ENCODE assay signal across 25 mouse cellular contexts in genomic region chr5:112686309-112687099, GRCm38 (mm10).
DNase-seq lines count a peak whose midpoint lies in the region; ATAC-seq lines count a peak whose summit lies in the region.
"Had no signal": no experiment of that assay in that cellular context is flagged by ENCODE, and none has a peak within 500 bp of the region (broad histone marks: within the 10 kb centered on the region; RNA-seq: fewer than 3 reads in every experiment).

No protein-coding gene starts in this region.

- no peaks in the 10 kb centered on the region for H3K27me3 ChIP-seq in forebrain, embryonic 11.5 days (ENCODE audit: control insufficient read depth, insufficient read depth, low read length)
- H3K27me3 ChIP-seq in forebrain, embryonic 14.5 days (replicated peaks; ENCODE audit: control insufficient read depth, insufficient read depth, low read length) = no peaks in the 10 kb centered on the region
- H3K27me3 ChIP-seq in neural tube, embryonic 13.5 days = no peaks in the 10 kb centered on the region; the same call in 1 of the 2 replicates
- H3K27me3 ChIP-seq in forebrain, embryonic 16.5 days (replicated peaks; ENCODE audit: control insufficient read depth, insufficient read depth, low read length) = no peaks in the 10 kb centered on the region
- H3K27me3 ChIP-seq in neural tube, embryonic 14.5 days (ENCODE audit: control insufficient read depth, insufficient read depth, low read length) = no peaks in the 10 kb centered on the region
- H3K27me3 ChIP-seq: embryonic facial prominence, embryonic 13.5 days; liver, embryonic 12.5 days; stomach, embryonic 15.5 days had no signal

- H3K9me3 ChIP-seq in forebrain, embryonic 11.5 days (ENCODE audit: control insufficient read depth, low read length) = no peaks in the 10 kb centered on the region
- no peaks in the 10 kb centered on the region for H3K9me3 ChIP-seq in forebrain, embryonic 14.5 days (replicated peaks; ENCODE audit: control insufficient read depth, low read length)
- H3K9me3 ChIP-seq in neural tube, embryonic 13.5 days = no peaks in the 10 kb centered on the region
- H3K9me3 ChIP-seq in forebrain, embryonic 16.5 days (ENCODE audit: control insufficient read depth, low read length) = no peaks in the 10 kb centered on the region
- H3K9me3 ChIP-seq in neural tube, embryonic 14.5 days (ENCODE audit: control insufficient read depth, low read length) = no peaks in the 10 kb centered on the region
- H3K9me3 ChIP-seq: embryonic facial prominence, embryonic 13.5 days; heart, embryonic 15.5 days; limb, embryonic 10.5 days; stomach, embryonic 15.5 days had no signal

- peak overlapping the region; percentile 43; the same call in 1 of the 2 replicates for H3K27ac ChIP-seq in forebrain, embryonic 11.5 days (ENCODE audit: low read depth, low read length)
- no peak overlapping the region for H3K27ac ChIP-seq in forebrain, embryonic 14.5 days (ENCODE audit: low read depth, low read length)
- H3K27ac ChIP-seq in neural tube, embryonic 13.5 days (replicated peaks) = peak overlapping the region; percentile 54; the same call in 1 of the 2 replicates
- H3K27ac ChIP-seq in forebrain, embryonic 16.5 days (ENCODE audit: low read length) = no peak overlapping the region
- H3K27ac ChIP-seq in neural tube, embryonic 14.5 days (ENCODE audit: low read depth, low read length) = no peak overlapping the region
- H3K27ac ChIP-seq: embryonic facial prominence, embryonic 13.5 days; heart, adult 2 months; heart, embryonic 15.5 days; left cerebral cortex, adult 2 months; limb, embryonic 10.5 days; liver, embryonic 12.5 days; stomach, embryonic 15.5 days had no signal

- ATAC-seq in forebrain, embryonic 11.5 days (replicated peaks; ENCODE audit: low FRiP score) = no peak
- no peak for ATAC-seq in forebrain, embryonic 14.5 days
- ATAC-seq in neural tube, embryonic 13.5 days (ENCODE audit: low read depth) = peak; percentile 62
- ATAC-seq in forebrain, embryonic 16.5 days = peak; percentile 26; the same call in 1 of the 2 replicates
- peak; percentile 69 for ATAC-seq in neural tube, embryonic 14.5 days (ENCODE audit: low read depth)
- ATAC-seq: CD4-positive, CD25-positive, alpha-beta regulatory T cell, adult 4 months; liver, embryonic 12.5 days had no signal

- H3K4me3 ChIP-seq in forebrain, embryonic 11.5 days (ENCODE audit: low read depth, low read length) = no peak overlapping the region
- no peak overlapping the region for H3K4me3 ChIP-seq in forebrain, embryonic 14.5 days (ENCODE audit: low read depth, low read length)
- no peak overlapping the region for H3K4me3 ChIP-seq in neural tube, embryonic 13.5 days
- no peak overlapping the region for H3K4me3 ChIP-seq in forebrain, embryonic 16.5 days (replicated peaks; ENCODE audit: low read length)
- H3K4me3 ChIP-seq in neural tube, embryonic 14.5 days (ENCODE audit: low read depth, low read length) = no peak overlapping the region
- H3K4me3 ChIP-seq: embryonic facial prominence, embryonic 13.5 days; heart, adult 2 months; heart, embryonic 15.5 days; left cerebral cortex, adult 2 months; limb, embryonic 10.5 days; liver, embryonic 12.5 days; stomach, embryonic 15.5 days had no signal

- no peak for DNase-seq in forebrain, embryonic 11.5 days (ENCODE audit: low spot score)
- DNase-seq in forebrain, embryonic 14.5 days (ENCODE audit: low spot score) = no peak
- no peak for DNase-seq in neural tube, embryonic 10.5 days (ENCODE audit: extremely low spot score, low spot score)
- no peak for DNase-seq in lung, adult 18-20 months
- DNase-seq in cerebellum, adult 11 months = no peak
- DNase-seq: adrenal gland, postnatal 14 days; cerebellum, postnatal 14 days; gastrocnemius, postnatal 25 days; heart, adult 2 months; heart, postnatal 4 days; kidney, postnatal 14 days; lung, embryonic 14.5 days; lung, postnatal 36 days; spleen, adult 18-20 months; thymus, postnatal 14 days had no signal

- 0 out of 2 replicates have a peak, but pooled peaks cover 3% of the 10 kb centered on the region for H3K4me1 ChIP-seq in forebrain, embryonic 11.5 days (replicated peaks; ENCODE audit: control insufficient read depth, insufficient read depth, low read length)
- no peaks in the 10 kb centered on the region; the same call in 1 of the 2 replicates for H3K4me1 ChIP-seq in forebrain, embryonic 14.5 days (ENCODE audit: control insufficient read depth, insufficient read depth, low read length)
- peaks cover 18% of the 10 kb centered on the region for H3K4me1 ChIP-seq in neural tube, embryonic 13.5 days (replicated peaks)
- peaks cover 6% of the 10 kb centered on the region; the same call in 1 of the 2 replicates for H3K4me1 ChIP-seq in forebrain, embryonic 16.5 days (replicated peaks; ENCODE audit: control insufficient read depth, insufficient read depth, low read length)
- no peaks in the 10 kb centered on the region for H3K4me1 ChIP-seq in neural tube, embryonic 14.5 days (ENCODE audit: control insufficient read depth, insufficient read depth, low read length)
- H3K4me1 ChIP-seq: embryonic facial prominence, embryonic 13.5 days; heart, embryonic 15.5 days; liver, embryonic 12.5 days; stomach, embryonic 15.5 days had no signal

- H3K4me2 ChIP-seq in forebrain, embryonic 11.5 days (ENCODE audit: low read depth, low read length, severe bottlenecking) = no peak overlapping the region
- no peak overlapping the region for H3K4me2 ChIP-seq in forebrain, embryonic 14.5 days (ENCODE audit: low read length)
- no peak overlapping the region for H3K4me2 ChIP-seq in neural tube, embryonic 13.5 days
- no peak overlapping the region for H3K4me2 ChIP-seq in forebrain, embryonic 16.5 days (ENCODE audit: low read length)
- no peak overlapping the region for H3K4me2 ChIP-seq in neural tube, embryonic 14.5 days (ENCODE audit: low read depth, low read length)
- H3K4me2 ChIP-seq: embryonic facial prominence, embryonic 13.5 days; heart, embryonic 15.5 days; liver, embryonic 12.5 days; lung, embryonic 14.5 days; stomach, embryonic 15.5 days had no signal

- 60% methylated on average over 14 of the region's 14 CpGs for WGBS in forebrain, embryonic 11.5 days
- WGBS in forebrain, embryonic 14.5 days = 52% methylated on average over 14 of the region's 14 CpGs
- WGBS in neural tube, embryonic 13.5 days = 54% methylated on average over 14 of the region's 14 CpGs
- 51% methylated on average over 14 of the region's 14 CpGs for WGBS in forebrain, embryonic 16.5 days
- WGBS in neural tube, embryonic 14.5 days = 53% methylated on average over 14 of the region's 14 CpGs

- no peak overlapping the region for H3K9ac ChIP-seq in forebrain, embryonic 11.5 days (ENCODE audit: low read length)
- no peak overlapping the region for H3K9ac ChIP-seq in forebrain, embryonic 14.5 days (ENCODE audit: low read length)
- H3K9ac ChIP-seq in neural tube, embryonic 13.5 days = no peak overlapping the region
- H3K9ac ChIP-seq in forebrain, embryonic 16.5 days (replicated peaks; ENCODE audit: low read depth, low read length) = no peak overlapping the region
- no peak overlapping the region for H3K9ac ChIP-seq in neural tube, embryonic 14.5 days (replicated peaks; ENCODE audit: low read depth, low read length)
- H3K9ac ChIP-seq: embryonic facial prominence, embryonic 13.5 days; heart, embryonic 15.5 days; liver, embryonic 12.5 days; lung, embryonic 14.5 days; stomach, embryonic 15.5 days had no signal

- no peaks in the 10 kb centered on the region for H3K36me3 ChIP-seq in forebrain, embryonic 11.5 days (ENCODE audit: control insufficient read depth, insufficient read depth, low read length)
- no peaks in the 10 kb centered on the region for H3K36me3 ChIP-seq in forebrain, embryonic 14.5 days (ENCODE audit: control insufficient read depth, insufficient read depth, low read length)
- no peaks in the 10 kb centered on the region for H3K36me3 ChIP-seq in neural tube, embryonic 13.5 days
- no peaks in the 10 kb centered on the region for H3K36me3 ChIP-seq in forebrain, embryonic 16.5 days (ENCODE audit: control insufficient read depth, insufficient read depth)
- no peaks in the 10 kb centered on the region for H3K36me3 ChIP-seq in neural tube, embryonic 14.5 days (ENCODE audit: control insufficient read depth, insufficient read depth, low read length)
- H3K36me3 ChIP-seq: embryonic facial prominence, embryonic 13.5 days; limb, embryonic 10.5 days; liver, embryonic 12.5 days; stomach, embryonic 15.5 days had no signal

Comparison
In these comparisons a context has a peak if more than half of its experiments do, and no peak if none do; other contexts are left out.
1. ATAC-seq: peak in neural tube, embryonic 13.5 days (single experiment), forebrain, embryonic 16.5 days (single experiment) and neural tube, embryonic 14.5 days (single experiment); none in forebrain, embryonic 11.5 days (single experiment) and forebrain, embryonic 14.5 days (single experiment).
2. H3K27ac ChIP-seq: peak in forebrain, embryonic 11.5 days (single experiment) and neural tube, embryonic 13.5 days (single experiment); none in forebrain, embryonic 14.5 days (single experiment), forebrain, embryonic 16.5 days (single experiment) and neural tube, embryonic 14.5 days (single experiment).